Mouse (Mus musculus): ENCODE results near the gene Olfr19.
"Not testable (repeated sequence)": the region's sequence is repeated elsewhere in the genome, so short reads cannot be mapped to it uniquely, and the experiment has no call there.

Olfr19 gene

DNA sequence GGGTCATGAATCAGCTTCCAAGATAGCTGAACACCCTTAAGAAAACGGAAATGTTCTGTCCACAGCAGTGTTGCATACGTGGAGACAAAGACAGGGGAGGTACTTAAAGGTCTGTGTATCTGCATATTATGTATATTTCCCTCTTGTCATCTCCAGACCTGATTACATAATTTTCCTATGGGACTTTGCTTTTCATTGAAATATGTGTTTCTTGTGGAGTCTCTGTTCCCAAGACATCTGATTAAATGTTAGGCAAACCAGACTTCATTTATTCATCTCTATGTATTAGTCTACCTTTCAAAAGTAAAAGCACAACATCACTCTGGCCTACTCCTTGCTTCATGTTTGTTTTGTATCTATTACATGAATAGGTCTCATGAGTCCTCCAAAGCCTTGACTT is at the start of gene Olfr19:
Gene Olfr19 (minus strand): TSS at position 101 of the 400 bp plus-strand sequence.
- DNase-seq = no peak

DNA sequence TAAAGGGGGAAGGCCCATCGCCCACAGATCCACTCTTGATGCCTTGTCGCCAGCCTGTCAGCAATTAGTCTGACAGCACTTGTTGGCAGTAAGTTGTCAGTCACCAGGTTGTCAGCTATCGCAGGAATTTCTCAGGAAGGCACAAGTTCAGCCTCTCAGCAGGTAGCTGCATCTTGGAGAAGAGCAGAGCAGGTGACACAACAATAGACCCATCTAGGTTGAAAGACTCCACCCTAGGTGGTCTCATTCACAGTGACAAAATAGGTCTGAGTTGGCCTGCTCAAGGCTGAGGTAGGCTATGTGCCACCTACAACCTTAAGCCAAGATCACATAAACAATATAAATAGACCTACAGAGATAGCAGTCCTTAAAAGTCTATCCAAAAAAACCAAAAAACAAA is 8.8 kb upstream of the Olfr19 start:
- DNase-seq = no peak

DNA sequence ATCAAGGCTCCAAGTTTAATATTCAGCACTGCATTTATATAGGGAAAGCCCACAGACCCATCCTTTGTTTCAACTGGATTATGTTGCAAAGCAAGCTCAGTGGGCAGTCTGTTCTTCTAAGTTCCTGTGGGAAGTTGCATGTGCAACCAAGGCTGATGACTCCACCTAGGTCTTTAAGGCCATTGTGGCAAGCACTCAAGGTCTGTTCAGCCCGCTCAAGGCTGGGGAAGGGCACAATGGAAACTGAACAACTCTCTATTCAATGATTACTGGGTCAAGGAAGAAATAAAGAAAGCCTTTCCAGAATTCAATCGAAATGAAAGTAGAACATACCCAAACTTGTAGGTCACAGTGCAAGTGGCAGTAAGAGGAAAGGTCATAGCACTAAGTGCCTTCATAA is 7.8 kb upstream of the Olfr19 start:
- no peak for DNase-seq

DNA sequence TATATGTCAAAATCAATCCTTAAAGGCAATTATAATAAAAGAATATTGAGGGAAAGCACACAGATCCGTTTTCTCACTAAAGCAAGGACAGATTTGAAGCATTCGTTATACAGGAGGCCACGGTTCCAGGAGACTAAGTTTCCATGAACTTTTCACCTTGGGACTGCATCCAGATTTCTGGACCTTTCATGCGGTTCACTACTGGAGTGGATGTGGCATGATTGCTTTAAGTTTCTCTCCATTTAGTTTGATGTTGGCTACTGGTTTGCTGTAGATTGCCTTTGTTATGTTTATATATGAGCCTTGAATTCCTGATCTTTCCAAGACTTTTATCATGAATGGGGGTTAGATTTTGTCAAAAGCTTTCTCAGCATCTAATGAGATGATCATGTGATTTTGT is 11.2 kb downstream of the Olfr19 start:
- DNase-seq = no peak

DNA sequence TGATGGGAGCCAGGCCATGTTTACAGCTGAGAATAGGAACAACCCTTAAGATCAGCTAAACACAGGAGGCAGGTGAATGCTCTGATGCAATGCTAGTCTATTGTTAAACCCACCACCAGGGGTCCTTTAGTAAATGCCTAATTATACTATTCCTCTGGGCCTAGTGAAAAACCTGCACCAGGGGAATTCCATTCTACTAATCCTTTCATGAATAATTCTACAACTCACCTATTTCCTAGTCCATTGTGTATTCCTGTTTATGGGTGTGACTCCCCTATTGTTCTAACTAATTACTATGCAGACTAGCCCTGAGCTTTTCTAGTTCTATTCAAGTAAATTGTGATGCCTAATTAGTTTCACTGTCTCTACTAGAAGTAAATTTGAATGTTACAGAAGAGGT is 11.7 kb downstream of the Olfr19 start:
- not testable (repeated sequence) for DNase-seq

DNA sequence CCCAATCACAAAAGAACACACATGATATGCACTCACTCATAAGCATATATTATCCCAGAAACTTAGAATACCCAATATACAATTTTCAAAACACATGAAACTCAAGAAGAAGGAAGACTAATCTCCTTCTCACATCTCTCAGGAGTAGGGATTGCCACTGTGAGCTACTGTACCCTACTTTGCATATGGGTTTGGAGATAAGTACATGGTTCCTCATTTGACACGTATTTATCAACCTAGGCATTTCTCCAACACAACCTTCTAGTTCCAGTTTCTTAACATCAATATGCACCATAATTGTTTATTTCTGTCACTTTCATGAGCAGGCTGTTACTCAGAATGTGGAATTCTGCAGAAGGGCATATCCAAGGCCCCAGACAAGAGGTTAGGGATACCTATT is 31.1 kb downstream of the Olfr19 start:
- no peak for DNase-seq

DNA sequence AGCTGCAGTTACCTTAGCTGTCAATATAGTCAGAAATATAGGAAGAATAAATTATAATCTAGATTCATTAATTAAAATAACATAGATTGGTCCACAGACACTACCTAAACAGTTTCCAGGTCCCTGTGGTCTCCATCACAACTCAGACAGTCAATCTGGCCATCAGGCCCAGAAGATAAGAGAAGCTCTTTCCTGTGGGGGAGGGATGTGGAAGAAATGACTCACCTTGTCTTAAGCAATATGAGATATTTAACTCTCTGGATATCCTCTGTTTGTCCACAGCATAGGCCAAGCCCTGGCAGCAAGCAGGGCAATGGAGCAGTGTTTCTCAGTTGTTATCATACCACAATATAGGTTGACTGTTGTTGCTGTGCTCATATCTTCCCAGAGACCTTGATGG is 42.5 kb downstream of the Olfr19 start:
- no peak for DNase-seq
